Mouse (Mus musculus): ENCODE results near the gene Ofcc1.

Gene Ofcc1

GRCm38 (mm10) chr13:40243821-40244220 is 117.4 kb downstream of the Ofcc1 start:
- in situ Hi-C loops (cut with MboI) = no loop called here

DNA sequence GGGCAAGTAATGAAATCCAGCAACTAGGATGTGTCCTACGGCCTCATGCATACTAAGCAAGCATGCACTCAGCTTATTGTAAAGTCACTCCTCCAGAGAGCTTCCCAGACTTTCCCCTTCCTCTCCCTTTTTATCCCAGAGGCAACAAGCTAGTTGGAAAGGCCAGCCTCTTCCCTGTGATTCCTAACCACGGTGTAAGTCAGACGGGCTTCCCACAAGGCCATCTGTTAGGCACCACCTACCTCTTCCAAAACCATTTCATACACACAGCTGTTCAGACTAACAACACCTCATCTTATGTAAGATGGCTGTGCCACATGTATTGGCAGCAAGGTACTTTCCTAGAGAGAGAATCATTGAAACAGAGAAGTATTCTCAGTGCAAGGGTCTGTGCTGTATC is 124.9 kb downstream of the Ofcc1 start:
- in situ Hi-C loops (cut with MboI) = no loop called here

DNA sequence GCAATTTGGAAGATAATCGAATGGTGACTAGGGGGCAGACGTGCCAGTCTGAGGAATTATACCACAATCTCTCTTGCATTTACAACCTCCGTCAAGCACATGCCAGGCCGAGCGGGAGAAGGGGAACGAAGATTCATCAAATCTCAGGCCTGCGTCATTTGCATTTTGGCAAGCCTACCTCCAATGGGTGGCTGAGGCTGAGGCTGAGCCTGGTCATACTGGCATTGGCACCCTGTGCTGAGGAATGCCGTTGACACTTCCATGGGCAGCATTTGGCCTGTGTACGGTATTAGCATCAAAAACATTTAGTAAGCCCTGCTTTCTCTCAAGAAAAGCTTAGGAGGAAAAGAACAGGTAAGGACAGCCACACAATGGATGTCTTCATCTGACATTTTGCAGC is 152.9 kb downstream of the Ofcc1 start:
- in situ Hi-C loops (cut with MboI) = no loop called here

DNA sequence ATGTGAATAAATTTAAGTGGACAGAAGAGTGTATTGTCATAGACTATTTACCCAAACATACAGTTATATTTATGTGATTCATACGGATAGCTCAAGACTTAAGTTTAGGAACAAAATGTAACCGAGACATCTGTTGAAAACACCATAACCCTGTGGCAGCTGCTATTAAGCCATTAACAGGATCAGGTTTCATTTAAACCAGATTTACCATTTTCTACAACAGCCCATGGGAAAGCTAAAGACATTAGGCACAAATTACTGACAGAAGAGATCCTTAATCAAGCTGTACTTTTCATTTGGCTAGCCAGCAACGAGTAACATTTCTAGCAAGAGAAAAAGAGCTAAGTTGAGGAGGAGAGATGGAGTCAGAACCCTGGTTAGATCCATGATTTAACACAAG is 179.5 kb downstream of the Ofcc1 start:
- in situ Hi-C loops (cut with MboI) = no loop called here

DNA sequence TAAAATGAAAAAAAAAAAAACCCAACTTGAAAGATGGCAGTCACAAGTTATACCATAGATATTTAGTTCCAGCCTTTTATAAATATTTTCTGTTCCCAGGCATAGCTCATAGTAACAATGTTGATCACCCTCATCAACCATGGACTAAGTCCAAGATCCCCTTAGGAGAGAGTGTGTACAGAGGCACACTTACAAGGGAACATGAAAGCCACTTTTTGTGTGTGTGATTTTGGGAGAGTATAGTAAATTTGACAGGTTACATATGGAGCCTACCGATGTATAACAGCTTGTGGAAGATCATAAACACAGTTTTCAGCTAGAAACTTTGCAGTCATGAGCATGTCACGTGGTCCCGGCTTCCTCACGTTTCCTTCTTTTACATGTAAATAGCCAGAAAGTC is 189.5 kb downstream of the Ofcc1 start:
- in situ Hi-C loops (cut with MboI) = no loop called here

- in situ Hi-C loops (cut with MboI) = no loop called here
These were observed 193.4 kb downstream of the Ofcc1 start for GRCm38 (mm10) chr13:40167871-40168270.

GRCm38 (mm10) chr13:40155466-40155865 is 205.8 kb downstream of the Ofcc1 start:
- in situ Hi-C loops (cut with MboI) = no loop called here

DNA sequence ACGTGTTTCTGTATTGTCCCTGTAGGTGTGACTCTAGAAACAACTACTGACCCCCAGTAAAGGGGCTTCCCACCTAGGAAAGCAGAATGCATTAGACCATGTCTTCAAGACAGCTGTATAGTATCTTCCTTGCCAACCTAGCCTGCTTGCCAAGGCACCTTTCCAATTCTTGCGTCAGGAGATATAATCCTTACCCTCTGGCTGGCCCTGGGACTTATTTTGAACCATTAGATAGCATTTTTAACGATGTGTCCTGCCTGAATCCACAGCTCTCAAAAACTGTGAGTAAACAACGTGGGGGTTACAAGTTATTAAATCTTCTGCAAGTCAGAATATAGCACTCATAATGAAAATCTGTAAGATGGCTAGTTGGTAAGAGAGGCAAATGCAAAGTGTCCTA is 221.3 kb downstream of the Ofcc1 start:
- in situ Hi-C loops (cut with MboI) = no loop called here

- in situ Hi-C loops (cut with MboI) = no loop called here
These were observed 225.2 kb downstream of the Ofcc1 start for GRCm38 (mm10) chr13:40136096-40136495.

DNA sequence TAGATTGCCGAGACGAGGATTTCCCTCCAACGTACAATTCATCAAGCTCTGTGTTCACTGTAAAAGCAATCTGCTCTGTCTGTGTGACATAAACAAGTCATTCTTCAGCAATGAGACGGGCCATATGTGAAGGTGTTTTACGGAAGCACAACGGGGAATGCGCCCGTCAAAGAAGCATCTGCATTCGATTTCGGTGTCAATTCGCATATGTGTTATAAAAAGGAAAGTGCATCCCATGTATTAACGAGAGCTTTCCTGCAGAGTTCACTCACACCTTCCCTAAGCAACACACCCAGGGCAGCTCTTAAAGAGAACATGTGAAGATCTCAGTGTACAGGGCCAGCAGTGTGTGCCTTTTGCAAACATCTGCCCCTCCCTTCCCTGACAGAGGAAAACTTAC is 225.6 kb downstream of the Ofcc1 start:
- in situ Hi-C loops (cut with MboI) = no loop called here

DNA sequence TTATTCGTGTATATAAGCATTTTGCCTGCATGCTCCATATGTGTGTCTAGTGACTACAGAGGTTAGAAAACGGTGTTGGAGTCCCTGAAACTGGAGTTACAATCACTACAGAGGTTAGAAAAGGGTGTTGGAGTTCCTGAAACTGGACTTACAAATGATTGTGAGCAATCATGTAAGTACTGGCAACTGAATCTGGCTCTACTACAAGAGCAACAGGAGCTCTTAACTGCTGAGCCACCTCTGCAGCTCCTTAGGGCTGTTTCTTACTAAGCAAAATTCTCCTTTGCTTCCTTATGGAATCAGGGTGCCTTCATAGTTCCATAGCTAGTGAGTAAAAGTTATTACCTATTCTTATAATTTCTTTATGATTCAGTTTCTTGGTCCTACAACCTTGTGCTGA is 237.4 kb downstream of the Ofcc1 start:
- in situ Hi-C loops (cut with MboI) = no loop called here

GRCm38 (mm10) chr13:40112336-40112735 is 248.9 kb downstream of the Ofcc1 start:
- in situ Hi-C loops (cut with MboI) = no loop called here

- in situ Hi-C loops (cut with MboI) = no loop called here
These were observed 285.0 kb downstream of the Ofcc1 start for GRCm38 (mm10) chr13:40076236-40076635.

GRCm38 (mm10) chr13:40074850-40075416 is 286.3 kb downstream of the Ofcc1 start:
- in situ Hi-C loops (cut with MboI) = no loop called here

DNA sequence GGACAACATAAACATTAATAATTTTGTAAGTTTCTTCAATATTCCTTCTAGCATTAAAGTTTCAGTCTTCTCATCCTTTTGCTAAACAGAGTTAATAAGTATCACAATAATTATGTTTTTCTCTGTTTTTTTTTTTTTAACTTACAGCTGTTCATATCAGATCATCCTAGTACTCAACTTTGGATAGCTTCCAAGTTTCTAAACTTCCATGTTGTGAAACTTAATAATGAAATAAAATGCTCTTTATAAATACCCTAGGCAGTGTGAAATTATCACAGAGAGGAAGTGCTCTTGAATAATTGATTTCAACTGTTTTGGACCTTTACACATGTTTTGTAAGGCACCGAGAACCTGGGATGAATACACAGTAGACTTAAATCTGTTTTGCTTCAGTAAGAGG is 291.2 kb downstream of the Ofcc1 start:
- in situ Hi-C loops (cut with MboI) = no loop called here

GRCm38 (mm10) chr13:40061281-40061680 is 300.0 kb downstream of the Ofcc1 start:
- in situ Hi-C loops (cut with MboI) = no loop called here

DNA sequence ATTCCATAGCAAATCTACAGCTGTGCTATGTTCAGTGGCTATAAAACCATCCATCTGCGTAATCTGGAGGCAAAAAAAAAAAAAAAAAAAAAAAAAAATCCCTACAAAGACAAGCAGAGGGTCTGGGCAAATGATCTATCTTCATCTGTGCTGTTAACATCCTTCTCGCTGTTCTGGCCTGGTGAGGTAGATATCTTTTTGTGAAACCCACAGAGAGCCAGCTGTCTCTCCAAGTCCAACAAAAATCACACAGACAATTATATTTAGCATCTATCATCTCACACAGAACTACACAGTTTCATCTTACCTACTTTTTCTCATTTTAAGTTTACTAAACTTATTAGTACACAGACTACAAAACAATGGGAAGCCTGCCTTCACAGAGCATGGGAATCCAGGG is 323.4 kb downstream of the Ofcc1 start:
- in situ Hi-C loops (cut with MboI) = no loop called here

GRCm38 (mm10) chr13:40036981-40037765 is 324.1 kb downstream of the Ofcc1 start:
- in situ Hi-C loops (cut with MboI) = no loop called here

DNA sequence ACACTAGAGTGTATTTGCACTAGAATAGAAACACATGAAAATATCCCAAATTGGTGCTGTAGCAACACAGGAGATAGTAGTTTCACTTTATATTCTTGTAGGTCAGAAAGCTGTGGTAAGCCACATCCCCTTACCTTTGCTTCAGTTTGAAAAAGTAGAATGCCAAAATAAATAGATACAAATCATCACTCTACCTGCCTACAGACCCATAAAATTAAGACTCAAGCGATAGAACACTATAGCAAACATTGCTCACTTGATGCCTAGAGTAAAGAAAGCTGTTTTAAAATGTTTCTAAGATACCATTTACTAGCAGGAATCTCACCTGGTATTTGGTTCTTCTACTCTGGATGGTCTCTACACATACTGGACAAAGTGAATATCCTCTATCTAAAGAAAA is 331.8 kb downstream of the Ofcc1 start:
- in situ Hi-C loops (cut with MboI) = no loop called here

DNA sequence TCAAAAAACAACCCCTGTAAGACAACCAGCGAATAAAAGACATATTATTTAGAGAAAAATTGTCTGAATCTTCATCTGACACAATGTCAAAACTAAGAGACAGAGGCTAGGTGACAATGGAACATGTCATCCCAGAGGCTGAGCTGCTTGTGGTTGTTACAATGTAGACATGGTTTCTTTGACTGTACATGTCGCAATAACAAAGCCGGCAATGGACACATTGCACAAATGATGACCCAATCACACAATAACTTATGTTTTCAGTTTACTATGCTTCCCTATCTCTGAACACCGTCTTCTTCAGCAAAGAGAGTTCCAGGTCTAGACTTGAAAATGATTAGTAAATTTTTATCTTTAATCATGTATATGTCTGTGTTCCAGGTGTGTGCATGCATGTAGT is 332.4 kb downstream of the Ofcc1 start:
- in situ Hi-C loops (cut with MboI) = no loop called here

DNA sequence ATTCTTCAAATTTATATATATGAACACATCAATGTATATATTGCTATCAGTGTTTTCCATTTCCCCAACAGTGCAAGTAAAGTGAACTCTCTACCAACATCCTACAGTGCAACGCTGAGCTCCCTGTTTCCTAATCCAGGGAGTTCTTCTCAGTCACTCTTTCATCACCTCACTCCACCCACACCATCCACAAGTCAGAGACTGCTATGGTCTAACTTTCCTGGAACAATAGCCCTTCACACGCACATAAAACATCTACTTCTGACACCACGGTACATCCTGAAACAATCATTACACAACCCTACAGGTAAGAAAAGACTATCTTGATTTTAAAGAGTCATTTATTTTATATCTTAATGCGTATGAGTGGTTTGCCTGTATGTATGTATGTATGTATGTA is 335.4 kb downstream of the Ofcc1 start:
- in situ Hi-C loops (cut with MboI) = no loop called here

- in situ Hi-C loops (cut with MboI) = no loop called here
These were observed 338.0 kb downstream of the Ofcc1 start for GRCm38 (mm10) chr13:40023201-40023777.

GRCm38 (mm10) chr13:40022609-40023008 is 338.6 kb downstream of the Ofcc1 start:
- in situ Hi-C loops (cut with MboI) = no loop called here

Data from mature B cell (primary cell).